Mouse (Mus musculus): ENCODE results near the gene Lst1. TPM values are rescaled to one million over a fixed set of nuclear protein-coding genes. Genes with fewer than 3 reads are reported as not detected.
A peak's percentile ranks its signal among the peaks of the same experiment; 100 is the strongest.

Gene Lst1
- polyA plus RNA-seq, 1 experiment from 2014 or later, result 8.0 TPM

DNA sequence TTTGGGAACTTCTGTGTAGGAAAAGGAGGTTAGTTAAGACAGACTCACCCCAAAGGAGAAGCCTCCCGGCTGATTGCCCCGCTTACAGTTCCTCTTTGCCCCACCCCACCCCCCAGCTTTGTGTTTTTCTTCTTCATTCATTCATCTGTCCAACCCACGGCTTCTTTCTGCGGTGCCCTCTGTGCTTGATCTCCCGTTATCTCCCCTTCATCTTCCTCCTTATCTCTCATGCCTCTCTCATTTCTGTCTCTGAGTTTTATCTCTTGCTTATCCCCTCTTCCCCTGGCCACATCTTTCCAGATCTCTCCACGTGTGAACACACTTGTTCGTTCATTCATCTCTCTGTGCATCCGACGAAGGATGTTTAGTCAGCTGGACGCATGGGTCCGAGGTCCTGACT, 12.9 kb upstream of the Lst1 start:
- ATAC-seq (no peak), DNase-seq (ENCODE audit: low spot score) (no peak)
- Histone ChIP-seq H3K4me2 (ENCODE audit: low read length) (no peak overlapping the region), H3K36me3 (ENCODE audit: control insufficient read depth, insufficient read depth, low read length) (no peaks in the 10 kb centered on the region), H3K27ac (ENCODE audit: low read depth, low read length) (no peak overlapping the region), H3K4me1 (ENCODE audit: control insufficient read depth, insufficient read depth, low read length) (peaks cover under 1% of the 10 kb centered on the region; the same call in 1 of the 2 replicates), H3K4me3 (ENCODE audit: low read depth, low read length) (no peak overlapping the region), H3K9ac (ENCODE audit: low read length) (no peak overlapping the region), H3K9me3 (replicated peaks; ENCODE audit: control insufficient read depth, low read length) (no peaks in the 10 kb centered on the region), H3K27me3 (replicated peaks; ENCODE audit: control insufficient read depth, insufficient read depth, low read length) (peaks cover 11% of the 10 kb centered on the region)
- 81% methylated on average over 11 of the region's 11 CpGs for WGBS

DNA sequence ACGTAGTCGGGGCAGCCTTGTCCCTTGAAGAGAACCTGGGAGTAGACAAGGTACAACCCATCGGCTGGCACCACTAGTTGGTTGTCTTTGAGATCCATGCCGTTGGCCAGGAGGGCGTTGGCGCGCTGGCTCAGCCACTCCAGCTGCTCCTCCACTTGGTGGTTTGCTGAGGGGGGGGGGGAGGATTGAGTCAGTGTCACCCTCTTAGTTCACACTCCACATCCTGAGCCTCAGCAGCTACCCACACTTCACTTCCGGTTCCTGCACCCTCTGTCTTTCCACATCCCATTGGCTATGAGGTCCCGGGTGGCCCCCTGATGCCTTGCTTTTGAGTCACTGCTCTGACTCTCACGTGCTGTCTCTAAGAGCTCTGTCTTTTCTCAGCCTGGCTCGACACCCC, 12.2 kb upstream of the Lst1 start:
- WGBS, result 88% methylated on average over 11 of the region's 11 CpGs
- H3K4me1 ChIP-seq (ENCODE audit: control insufficient read depth, insufficient read depth, low read length), result peaks cover 7% of the 10 kb centered on the region
- DNase-seq (ENCODE audit: low spot score) (no peak), ATAC-seq (no peak)
- no peaks in the 10 kb centered on the region for H3K36me3 ChIP-seq (ENCODE audit: control insufficient read depth, insufficient read depth, low read length)
- H3K4me2 ChIP-seq (ENCODE audit: low read length), result no peak overlapping the region
- peaks cover 17% of the 10 kb centered on the region for H3K27me3 ChIP-seq (replicated peaks; ENCODE audit: control insufficient read depth, insufficient read depth, low read length)
- H3K27ac ChIP-seq (ENCODE audit: low read depth, low read length), result no peak overlapping the region
- no peak overlapping the region for H3K4me3 ChIP-seq (ENCODE audit: low read depth, low read length)
- H3K9ac ChIP-seq (ENCODE audit: low read length), result no peak overlapping the region
- H3K9me3 ChIP-seq (replicated peaks; ENCODE audit: control insufficient read depth, low read length), result no peaks in the 10 kb centered on the region

- WGBS, result 15% methylated on average over 8 of the region's 8 CpGs
- Histone ChIP-seq H3K27ac (ENCODE audit: low read depth, low read length) (no peak overlapping the region), H3K4me1 (ENCODE audit: control insufficient read depth, insufficient read depth, low read length) (peaks cover 10% of the 10 kb centered on the region), H3K27me3 (replicated peaks; ENCODE audit: control insufficient read depth, insufficient read depth, low read length) (peaks cover 25% of the 10 kb centered on the region), H3K9me3 (replicated peaks; ENCODE audit: control insufficient read depth, low read length) (no peaks in the 10 kb centered on the region), H3K4me3 (ENCODE audit: low read depth, low read length) (no peak overlapping the region), H3K4me2 (ENCODE audit: low read length) (no peak overlapping the region), H3K9ac (ENCODE audit: low read length) (no peak overlapping the region), H3K36me3 (ENCODE audit: control insufficient read depth, insufficient read depth, low read length) (no peaks in the 10 kb centered on the region)
- ATAC-seq (no peak), DNase-seq (ENCODE audit: low spot score) (no peak)
Observed at GRCm38 (mm10) chr17:35198946-35199345, 10.7 kb upstream of the Lst1 start.

GRCm38 (mm10) chr17:35198029-35198428, 9.8 kb upstream of the Lst1 start:
- Histone ChIP-seq H3K9ac (ENCODE audit: low read length) (no peak overlapping the region), H3K4me2 (ENCODE audit: low read length) (no peak overlapping the region), H3K9me3 (replicated peaks; ENCODE audit: control insufficient read depth, low read length) (no peaks in the 10 kb centered on the region), H3K4me3 (ENCODE audit: low read depth, low read length) (no peak overlapping the region), H3K36me3 (ENCODE audit: control insufficient read depth, insufficient read depth, low read length) (no peaks in the 10 kb centered on the region), H3K27me3 (replicated peaks; ENCODE audit: control insufficient read depth, insufficient read depth, low read length) (peaks cover 25% of the 10 kb centered on the region), H3K27ac (ENCODE audit: low read depth, low read length) (no peak overlapping the region), H3K4me1 (ENCODE audit: control insufficient read depth, insufficient read depth, low read length) (peaks cover 10% of the 10 kb centered on the region)
- ATAC-seq (no peak), DNase-seq (ENCODE audit: low spot score) (no peak)
- 69% methylated on average over 7 of the region's 7 CpGs for WGBS

GRCm38 (mm10) chr17:35197126-35197525, 8.9 kb upstream of the Lst1 start:
- DNase-seq (ENCODE audit: low spot score) (no peak), ATAC-seq (no peak)
- Histone ChIP-seq H3K4me1 (ENCODE audit: control insufficient read depth, insufficient read depth, low read length) (peaks cover 10% of the 10 kb centered on the region), H3K4me2 (ENCODE audit: low read length) (no peak overlapping the region), H3K27me3 (replicated peaks; ENCODE audit: control insufficient read depth, insufficient read depth, low read length) (peaks cover 25% of the 10 kb centered on the region), H3K27ac (ENCODE audit: low read depth, low read length) (no peak overlapping the region), H3K9me3 (replicated peaks; ENCODE audit: control insufficient read depth, low read length) (no peaks in the 10 kb centered on the region), H3K36me3 (ENCODE audit: control insufficient read depth, insufficient read depth, low read length) (no peaks in the 10 kb centered on the region), H3K9ac (ENCODE audit: low read length) (no peak overlapping the region), H3K4me3 (ENCODE audit: low read depth, low read length) (no peak overlapping the region)
- WGBS, result 38% methylated on average over 5 of the region's 6 CpGs

- Histone ChIP-seq H3K4me3 (ENCODE audit: low read depth, low read length) (peak overlapping the region; percentile 31; the same call in 1 of the 2 replicates), H3K27ac (ENCODE audit: low read depth, low read length) (no peak overlapping the region), H3K4me2 (ENCODE audit: low read length) (peak overlapping the region; percentile 60), H3K9ac (ENCODE audit: low read length) (no peak overlapping the region), H3K36me3 (ENCODE audit: control insufficient read depth, insufficient read depth, low read length) (no peaks in the 10 kb centered on the region), H3K9me3 (replicated peaks; ENCODE audit: control insufficient read depth, low read length) (no peaks in the 10 kb centered on the region), H3K27me3 (replicated peaks; ENCODE audit: control insufficient read depth, insufficient read depth, low read length) (peaks cover 25% of the 10 kb centered on the region), H3K4me1 (ENCODE audit: control insufficient read depth, insufficient read depth, low read length) (peaks cover 10% of the 10 kb centered on the region)
- ATAC-seq (no peak), DNase-seq (ENCODE audit: low spot score) (no peak)
- WGBS, result 33% methylated on average over 9 of the region's 9 CpGs
Observed at GRCm38 (mm10) chr17:35196321-35196641, 8.0 kb upstream of the Lst1 start.

GRCm38 (mm10) chr17:35195631-35196320, 7.5 kb upstream of the Lst1 start:
- peak; percentile 75 for DNase-seq (ENCODE audit: low spot score)
- Histone ChIP-seq H3K4me1 (ENCODE audit: control insufficient read depth, insufficient read depth, low read length) (peaks cover 10% of the 10 kb centered on the region), H3K27ac (ENCODE audit: low read depth, low read length) (no peak overlapping the region), H3K36me3 (ENCODE audit: control insufficient read depth, insufficient read depth, low read length) (no peaks in the 10 kb centered on the region), H3K9me3 (replicated peaks; ENCODE audit: control insufficient read depth, low read length) (no peaks in the 10 kb centered on the region), H3K9ac (ENCODE audit: low read length) (peak overlapping the region; percentile 43; the same call in 1 of the 2 replicates), H3K4me3 (ENCODE audit: low read depth, low read length) (peak overlapping the region; percentile 31), H3K4me2 (ENCODE audit: low read length) (peak overlapping the region; percentile 60), H3K27me3 (replicated peaks; ENCODE audit: control insufficient read depth, insufficient read depth, low read length) (peaks cover 25% of the 10 kb centered on the region)
- ATAC-seq, result peak; percentile 90
- WGBS, result 2% methylated on average over 66 of the region's 66 CpGs

GRCm38 (mm10) chr17:35194844-35195630, 6.8 kb upstream of the Lst1 start:
- Histone ChIP-seq H3K4me1 (ENCODE audit: control insufficient read depth, insufficient read depth, low read length) (peaks cover 10% of the 10 kb centered on the region), H3K27ac (ENCODE audit: low read depth, low read length) (no peak overlapping the region), H3K36me3 (ENCODE audit: control insufficient read depth, insufficient read depth, low read length) (no peaks in the 10 kb centered on the region), H3K9me3 (replicated peaks; ENCODE audit: control insufficient read depth, low read length) (no peaks in the 10 kb centered on the region), H3K4me3 (ENCODE audit: low read depth, low read length) (peak overlapping the region; percentile 31), H3K27me3 (replicated peaks; ENCODE audit: control insufficient read depth, insufficient read depth, low read length) (peaks cover 25% of the 10 kb centered on the region), H3K4me2 (ENCODE audit: low read length) (peak overlapping the region; percentile 60), H3K9ac (ENCODE audit: low read length) (peak overlapping the region; percentile 43; the same call in 1 of the 2 replicates)
- ATAC-seq, result peak; percentile 42
- no peak for DNase-seq (ENCODE audit: low spot score)
- 48% methylated on average over 19 of the region's 19 CpGs for WGBS
